Mouse (Mus musculus): Measurements from ENCODE around the gene Erich4. TPM values are rescaled to one million over a fixed set of nuclear protein-coding genes. Genes with fewer than 3 reads are reported as not detected.
A peak's percentile ranks its signal among the peaks of the same experiment; 100 is the strongest.

The Erich4 gene
- total RNA-seq (2021), result under 1 TPM in 1 of 2 experiments, not detected in 1; 0.57 TPM
- long read RNA-seq, experiment 1, result 0 reads
- long read RNA-seq, experiment 2, result 0 reads

DNA sequence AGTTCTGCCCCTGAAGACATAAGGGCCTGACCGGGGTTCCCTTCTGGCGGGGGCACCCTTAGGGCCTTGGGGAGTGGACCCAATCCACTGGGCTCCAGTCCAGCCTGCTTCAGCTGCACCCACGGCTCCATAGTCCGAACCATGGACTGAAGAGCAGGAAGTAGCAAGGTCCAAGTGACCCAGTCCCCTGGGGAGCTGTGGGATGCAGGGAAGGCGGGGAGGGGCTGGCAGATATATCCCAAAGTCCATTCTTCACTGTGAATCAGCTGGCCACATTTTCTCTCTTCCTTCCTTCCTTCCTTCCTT lies at the start of gene Erich4:
Gene Erich4 (minus strand): TSS at position 187 of the 306 bp plus-strand sequence.
- no peak for DNase-seq (ENCODE audit: low spot score in 2 of 2)

DNA sequence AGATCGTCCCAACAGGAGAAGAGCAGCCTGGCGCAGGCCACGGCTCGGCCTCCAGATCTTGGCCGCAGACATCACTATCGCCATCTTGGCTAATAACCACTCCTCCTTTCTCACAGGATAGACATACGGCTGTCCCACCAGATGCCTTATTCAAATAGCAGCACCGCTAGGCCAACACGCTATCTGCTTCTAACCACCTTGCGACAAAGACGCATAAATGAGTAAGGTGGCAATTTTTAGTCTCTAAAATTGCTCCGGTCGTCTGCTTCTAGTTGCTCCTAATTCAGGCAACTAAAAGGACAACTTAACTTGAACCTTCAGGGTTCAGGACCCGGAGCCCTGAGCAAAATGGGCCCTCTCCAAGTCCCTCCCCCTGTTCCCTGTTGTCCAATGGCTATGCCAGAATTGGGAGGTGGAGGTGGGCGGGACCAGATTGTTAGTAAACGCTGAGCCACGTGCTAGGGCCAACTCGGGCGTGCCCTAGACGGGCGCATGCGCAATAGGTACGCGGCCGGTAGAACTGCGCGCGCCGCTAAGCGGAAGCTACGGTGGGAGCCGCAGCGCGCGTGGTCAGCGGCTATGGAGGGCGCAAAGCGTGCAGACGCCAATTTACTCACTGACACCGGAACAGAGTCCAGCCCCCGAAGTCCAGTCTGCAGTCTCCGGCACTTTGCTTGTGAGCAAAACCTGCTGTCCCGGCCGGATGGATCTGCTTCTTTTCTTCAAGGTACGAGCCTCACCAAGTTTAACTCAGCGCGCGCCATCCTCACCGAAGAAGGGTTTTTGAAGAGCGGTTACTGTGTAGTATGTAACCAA lies 43.2 kb upstream of the Erich4 start, which contains the start of the genes Bckdha and Exosc5:
Gene Bckdha (minus strand): TSS at position 325 of the 816 bp plus-strand sequence.
Gene Exosc5 (plus strand): TSS at position 508 of the 816 bp plus-strand sequence.
- DNase-seq (ENCODE audit: low spot score in 2 of 2), result peak; percentile 99 to 100

DNA sequence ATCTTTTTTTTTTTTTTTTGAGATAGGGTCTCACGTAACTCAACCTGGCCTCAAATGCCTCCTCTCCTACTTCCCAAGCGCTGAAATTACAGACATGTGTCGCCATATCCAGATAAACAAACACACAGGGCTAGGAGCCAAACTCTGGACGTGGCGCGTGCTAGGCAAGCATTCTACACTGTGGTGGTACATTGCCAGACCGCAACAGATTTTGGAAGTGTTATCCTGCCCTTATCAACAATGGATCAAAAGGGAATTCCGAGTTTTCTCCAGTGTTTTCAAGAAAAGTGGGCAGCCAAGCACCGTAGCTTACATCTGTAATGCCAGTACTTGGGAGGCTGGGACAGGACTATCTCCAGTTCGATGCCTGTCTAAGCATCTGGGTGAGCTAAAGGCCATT lies 42.1 kb upstream of the Erich4 start:
- no peak for DNase-seq (ENCODE audit: low spot score in 2 of 2)

DNA sequence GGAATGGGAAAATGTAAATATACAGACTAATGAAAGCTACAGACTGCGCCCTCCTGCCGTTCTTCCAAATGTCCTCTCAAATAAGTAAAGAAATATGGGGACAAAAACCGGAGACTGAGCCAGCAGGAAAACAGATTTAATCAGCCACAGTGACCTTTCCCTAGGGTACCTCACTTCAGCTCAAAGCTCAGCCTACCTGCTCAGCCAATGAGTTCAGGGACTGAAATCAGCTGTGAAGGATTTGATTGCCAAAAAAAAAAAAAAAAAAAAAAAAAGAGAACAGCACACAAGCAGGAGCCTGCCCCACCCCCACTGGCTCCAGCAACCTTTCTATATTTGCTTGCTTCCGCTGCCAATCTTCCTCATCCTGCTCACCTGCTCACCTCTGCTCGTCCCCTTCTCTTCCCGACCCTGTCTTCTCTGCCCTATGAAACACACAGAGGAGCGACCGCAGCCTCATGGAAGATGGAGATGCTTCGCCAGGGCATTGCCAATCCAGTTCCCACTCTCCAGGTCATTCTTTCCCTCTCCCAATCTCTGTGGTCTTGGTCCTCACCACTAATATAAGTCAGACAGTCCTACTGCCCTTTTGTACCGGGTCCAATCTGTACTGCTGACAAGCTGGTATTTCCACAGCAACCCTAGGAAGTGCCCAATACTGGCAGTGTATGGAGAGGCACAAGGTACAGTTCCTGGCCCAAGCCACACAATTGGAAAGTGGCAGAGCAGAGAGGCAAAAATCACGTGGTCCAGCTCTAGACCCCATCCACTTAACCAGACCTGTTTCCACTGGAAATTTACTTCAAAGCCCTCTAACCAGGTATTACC lies 40.1 kb upstream of the Erich4 start:
- DNase-seq (ENCODE audit: low spot score in 2 of 2), result no peak

DNA sequence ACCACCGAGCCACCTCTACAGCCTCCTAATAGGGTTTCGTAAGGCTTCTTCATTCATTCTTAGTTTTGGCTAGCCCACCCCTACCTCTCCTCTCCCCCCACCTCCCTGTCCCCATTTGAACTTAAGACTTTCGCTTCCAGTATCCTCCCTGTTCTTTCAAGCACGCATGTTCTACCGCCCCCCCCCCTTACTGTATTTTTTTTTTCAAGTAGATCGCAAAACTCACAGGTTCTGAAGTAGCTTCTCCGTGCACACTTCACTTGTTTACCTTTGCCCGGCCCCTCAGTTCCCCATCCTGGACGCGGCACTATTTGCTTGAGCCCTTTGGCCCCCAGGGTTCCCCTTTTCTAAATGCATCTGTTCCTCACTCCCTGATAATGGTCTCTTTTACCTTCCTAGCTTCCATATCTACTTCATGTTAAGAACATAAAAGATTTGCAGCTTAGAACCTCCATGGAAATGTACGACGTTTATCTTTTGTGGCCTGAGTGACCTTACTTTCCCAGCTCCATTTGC lies 36.6 kb upstream of the Erich4 start:
- no peak for DNase-seq (ENCODE audit: low spot score in 2 of 2)

DNA sequence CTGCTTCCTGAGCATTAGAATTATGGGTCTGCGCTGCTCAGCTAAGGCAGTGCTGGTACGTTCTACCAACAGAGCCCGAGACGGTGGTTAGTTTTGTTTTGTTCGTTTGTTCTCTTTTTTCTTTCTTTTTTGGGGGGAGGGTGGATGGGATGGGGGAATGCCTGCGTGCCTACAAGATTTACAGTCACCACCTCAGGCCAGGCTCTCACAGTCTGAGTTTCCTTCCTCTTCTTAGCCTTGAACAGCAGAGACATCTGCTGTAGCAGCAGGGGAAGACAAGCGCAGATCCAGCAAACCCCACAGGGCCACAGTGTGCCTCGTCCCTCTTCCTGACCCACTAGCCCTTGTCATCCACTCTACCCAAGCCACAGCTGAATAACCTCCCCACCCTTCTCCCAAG lies 35.6 kb upstream of the Erich4 start:
- DNase-seq (ENCODE audit: low spot score in 2 of 2), result no peak

DNA sequence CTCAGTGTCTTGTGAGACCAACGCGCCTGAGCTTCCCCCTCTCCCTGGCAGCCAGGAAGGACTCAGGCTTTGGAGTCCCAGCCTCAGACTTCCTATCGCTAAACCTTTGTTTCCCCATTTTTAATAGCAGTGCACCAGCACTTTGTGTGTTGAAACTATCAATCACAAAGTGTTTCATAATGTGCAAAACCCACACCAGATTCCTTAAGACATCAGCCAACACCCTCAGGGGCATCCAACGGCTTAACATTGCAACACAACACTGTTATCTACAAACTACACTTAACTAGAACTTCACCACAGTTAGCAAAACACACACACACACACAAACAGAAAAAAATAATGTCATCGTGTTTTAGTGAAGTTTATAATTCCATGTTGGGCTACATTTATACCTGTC lies 34.1 kb upstream of the Erich4 start:
- DNase-seq (ENCODE audit: low spot score in 2 of 2), result no peak

DNA sequence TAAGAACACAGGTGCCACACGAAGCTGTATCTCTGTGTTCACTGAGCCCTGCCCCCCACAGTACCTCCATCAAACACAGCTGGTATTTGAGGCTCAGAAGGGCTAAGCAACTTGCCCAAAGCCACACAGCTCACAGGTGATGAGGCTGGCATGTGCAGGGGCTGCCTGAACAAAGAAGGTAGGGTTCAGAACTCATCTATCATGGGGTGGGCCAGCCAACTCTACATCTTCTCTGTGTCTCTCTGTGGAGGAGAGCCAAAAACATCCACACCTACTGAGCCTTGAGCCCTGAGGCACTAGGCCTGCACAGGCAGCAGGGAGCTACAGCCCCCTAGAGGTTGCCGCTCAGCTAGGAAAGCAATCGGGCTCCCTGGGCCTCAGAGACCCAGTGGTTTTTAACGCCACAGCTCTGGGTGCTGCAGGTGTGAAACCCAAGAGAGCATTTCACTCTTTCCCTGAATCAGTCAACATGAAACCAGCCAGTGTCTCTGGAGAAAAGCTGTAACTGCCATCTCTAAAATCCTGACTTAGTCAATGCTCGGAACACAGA lies 32.0 kb upstream of the Erich4 start:
- DNase-seq (ENCODE audit: low spot score in 2 of 2), result no peak

DNA sequence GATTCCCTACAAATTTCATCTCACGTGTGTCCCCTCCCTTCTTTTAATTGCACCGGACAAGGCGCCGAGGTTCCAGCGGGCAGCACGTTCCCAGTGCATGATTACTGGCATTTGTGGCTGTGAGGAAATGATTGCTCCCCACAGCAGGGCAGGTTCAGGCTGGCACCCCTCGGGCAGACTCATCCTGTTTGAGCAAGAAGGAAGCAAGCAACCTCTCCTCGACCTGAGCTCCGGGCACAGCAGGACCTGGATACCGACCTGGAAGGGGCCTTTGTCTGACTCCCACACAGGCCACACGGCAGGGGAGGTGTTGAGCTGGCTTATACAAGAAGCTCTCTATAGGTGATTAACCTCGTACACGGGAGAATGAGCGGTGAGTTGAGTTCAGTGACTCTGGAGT lies 29.4 kb upstream of the Erich4 start:
- DNase-seq (ENCODE audit: low spot score in 2 of 2), result no peak

DNA sequence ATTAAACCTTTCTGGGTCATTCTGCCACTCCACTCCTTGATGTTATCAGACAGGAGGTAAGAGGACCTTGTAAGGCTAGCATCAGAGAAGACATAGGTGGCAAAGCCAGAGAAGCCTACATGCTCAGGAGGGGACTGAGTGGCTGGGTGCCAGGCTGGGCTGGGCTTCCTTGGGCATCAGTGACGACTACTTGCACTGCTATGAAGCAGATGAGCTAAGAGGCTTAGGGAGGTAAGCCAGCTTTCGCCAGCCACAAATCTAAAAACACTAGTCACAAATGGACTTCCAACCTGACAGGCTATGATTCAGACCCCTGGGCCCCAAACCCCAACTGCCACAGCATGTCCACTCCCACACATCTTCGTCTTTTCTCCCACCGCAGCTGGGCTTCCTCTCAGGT lies 28.9 kb upstream of the Erich4 start:
- no peak for DNase-seq (ENCODE audit: low spot score in 2 of 2)

DNA sequence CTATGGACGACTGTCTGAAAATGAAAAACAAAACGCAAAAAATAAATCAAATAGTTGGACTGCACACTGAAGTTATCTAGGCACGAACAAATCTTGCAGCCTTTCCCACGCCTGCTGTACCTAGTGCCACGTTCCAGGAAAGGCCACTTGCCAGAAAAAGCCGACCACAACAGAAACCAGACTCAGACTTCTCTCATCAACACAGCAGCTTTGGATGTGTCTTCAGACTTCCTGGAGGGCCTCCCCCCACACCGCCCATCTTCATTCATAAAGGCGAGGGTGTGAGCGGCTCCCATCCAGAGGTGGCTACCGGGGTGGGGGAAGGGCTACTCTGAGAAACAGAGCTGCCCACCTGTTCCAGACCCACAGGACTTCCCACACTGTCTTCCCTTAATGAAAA lies 28.4 kb upstream of the Erich4 start:
- no peak for DNase-seq (ENCODE audit: low spot score in 2 of 2)

DNA sequence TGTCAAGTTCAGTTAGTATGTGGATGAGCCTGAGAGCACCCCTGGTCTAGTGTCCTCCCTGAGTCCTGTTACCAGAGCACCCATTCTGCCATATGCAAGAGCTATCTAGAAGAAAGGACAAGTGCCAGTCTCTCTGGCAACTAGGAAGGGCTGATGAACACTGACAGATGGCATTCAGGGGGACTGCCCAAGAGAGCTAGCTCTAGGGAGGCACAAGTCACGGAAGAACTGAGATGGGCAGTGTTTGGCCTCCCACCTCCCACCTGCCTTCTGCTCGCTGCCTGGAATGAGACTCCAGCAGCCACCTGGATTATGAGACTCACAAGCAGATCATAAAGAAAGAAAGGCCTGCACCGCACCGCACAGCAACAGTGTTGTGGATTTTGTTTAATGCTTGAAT lies 24.1 kb upstream of the Erich4 start:
- no peak for DNase-seq (ENCODE audit: low spot score in 2 of 2)

DNA sequence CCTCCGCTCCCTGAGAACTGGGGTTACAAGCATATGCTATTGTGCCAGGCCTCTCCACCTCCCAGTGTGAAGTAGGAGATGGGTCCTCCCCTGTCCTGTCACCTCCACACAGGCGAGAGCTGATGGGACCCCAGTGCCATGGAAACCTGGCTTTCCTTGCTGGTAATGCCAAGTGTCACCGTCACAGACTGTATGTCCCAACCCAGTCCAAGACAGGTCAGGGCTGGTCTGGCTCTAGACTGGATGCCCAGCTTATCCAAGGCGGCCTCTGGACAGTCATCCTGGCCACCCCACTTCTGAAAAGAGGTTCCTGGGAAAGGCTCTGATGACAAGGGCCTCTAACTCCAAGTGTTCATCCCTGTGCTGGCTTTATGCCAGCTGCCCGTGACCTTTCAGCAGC lies 21.4 kb upstream of the Erich4 start:
- DNase-seq (ENCODE audit: low spot score in 2 of 2), result no peak

DNA sequence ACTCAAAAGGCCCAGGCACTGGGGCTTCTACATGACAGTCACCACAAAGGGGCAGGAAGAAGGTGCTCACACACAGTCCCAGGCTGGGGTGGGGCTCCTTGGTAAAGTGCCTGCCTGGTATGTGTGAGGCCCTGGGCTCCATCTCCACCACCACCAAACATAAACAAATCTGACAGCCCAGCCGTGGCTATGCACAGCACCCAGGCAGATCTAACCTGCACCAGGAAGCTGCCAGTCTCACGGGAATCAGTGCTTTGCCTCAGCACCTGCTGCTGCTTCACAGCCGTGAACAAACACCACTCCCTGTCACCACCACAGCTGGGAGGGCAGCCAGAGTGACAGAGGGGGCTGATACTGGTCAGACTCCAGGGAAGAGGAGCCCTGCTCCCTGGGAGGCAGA lies 20.7 kb upstream of the Erich4 start:
- DNase-seq (ENCODE audit: low spot score in 2 of 2), result no peak

DNA sequence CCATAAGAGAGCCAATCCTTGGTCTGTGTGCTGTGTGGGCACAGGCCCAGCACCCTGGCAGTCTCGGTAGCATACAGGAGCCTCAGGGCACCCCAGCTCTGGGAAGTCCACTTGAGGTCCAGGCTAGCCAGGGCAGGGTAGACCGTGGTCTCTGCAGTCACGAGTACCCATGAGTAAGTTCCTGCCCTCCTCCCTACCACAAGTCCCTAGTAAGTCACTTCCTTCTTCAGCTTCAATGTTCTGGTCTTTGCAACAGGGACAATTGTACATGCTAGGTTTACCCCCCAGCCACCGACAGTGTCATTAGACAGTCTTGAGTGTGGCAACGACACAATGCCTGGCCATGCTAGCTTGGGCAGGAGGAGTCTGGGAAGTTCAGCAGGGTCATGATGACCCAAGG lies 17.0 kb upstream of the Erich4 start:
- no peak for DNase-seq (ENCODE audit: low spot score in 2 of 2)

DNA sequence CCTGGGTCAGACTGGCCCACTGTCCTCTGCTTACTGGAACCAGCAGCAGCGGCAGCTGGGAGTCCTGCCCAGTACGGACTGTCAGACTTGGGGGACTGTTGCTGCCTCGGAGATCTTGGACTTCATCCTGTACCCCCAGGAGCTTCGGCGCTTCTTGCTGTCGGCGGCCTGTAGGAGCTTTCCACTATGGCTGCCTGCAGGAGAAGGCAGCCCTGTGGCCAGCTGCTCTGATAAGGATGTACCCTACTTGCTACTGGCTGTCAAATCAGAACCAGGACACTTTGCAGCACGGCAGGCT lies 12.6 kb upstream of the Erich4 start:
- no peak for DNase-seq (ENCODE audit: low spot score in 2 of 2)

DNA sequence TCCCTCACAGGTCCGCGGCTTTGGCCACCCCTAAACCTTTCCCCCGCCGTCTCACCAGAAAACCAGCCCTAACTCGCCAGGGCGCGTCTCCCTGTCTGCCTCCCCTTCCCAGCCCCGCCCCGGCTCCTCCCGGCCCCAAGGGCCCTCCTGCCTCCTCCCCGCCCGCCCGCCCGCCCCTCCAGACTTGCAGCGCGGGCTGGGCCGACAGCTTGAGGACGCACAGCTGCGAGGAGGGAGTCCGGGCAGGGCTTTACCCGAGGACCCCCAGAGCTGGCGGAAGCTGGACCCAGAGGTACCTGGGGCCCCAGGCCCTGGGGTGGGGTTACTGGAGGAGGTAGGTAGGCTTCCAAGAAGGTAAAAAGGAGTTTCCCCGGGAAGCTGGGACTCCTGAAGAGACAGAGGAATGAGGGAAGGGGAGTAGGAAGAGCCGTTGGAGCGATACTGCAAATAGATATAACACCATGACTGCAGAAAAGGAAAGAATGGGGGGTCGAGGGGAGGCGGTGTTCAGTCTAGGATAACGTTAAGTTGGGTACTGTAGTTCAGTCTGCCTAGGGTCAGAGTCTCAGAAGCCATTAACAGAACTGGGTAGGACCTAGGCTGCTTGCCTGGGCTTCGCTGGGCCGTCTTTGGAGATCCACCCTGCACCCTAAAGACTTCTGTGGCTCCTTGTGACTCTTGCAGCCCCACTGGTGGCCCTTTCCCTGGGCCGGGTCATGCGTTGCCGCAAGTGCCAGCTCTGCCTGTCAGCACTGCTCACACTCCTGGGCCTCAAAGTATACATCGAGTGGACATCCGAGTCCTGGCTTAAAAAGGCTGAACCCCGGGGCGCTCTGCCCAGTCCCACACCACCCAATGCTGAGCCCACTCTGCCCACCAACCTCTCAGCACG lies 12.0 kb upstream of the Erich4 start:
- no peak for DNase-seq (ENCODE audit: low spot score in 2 of 2)

DNA sequence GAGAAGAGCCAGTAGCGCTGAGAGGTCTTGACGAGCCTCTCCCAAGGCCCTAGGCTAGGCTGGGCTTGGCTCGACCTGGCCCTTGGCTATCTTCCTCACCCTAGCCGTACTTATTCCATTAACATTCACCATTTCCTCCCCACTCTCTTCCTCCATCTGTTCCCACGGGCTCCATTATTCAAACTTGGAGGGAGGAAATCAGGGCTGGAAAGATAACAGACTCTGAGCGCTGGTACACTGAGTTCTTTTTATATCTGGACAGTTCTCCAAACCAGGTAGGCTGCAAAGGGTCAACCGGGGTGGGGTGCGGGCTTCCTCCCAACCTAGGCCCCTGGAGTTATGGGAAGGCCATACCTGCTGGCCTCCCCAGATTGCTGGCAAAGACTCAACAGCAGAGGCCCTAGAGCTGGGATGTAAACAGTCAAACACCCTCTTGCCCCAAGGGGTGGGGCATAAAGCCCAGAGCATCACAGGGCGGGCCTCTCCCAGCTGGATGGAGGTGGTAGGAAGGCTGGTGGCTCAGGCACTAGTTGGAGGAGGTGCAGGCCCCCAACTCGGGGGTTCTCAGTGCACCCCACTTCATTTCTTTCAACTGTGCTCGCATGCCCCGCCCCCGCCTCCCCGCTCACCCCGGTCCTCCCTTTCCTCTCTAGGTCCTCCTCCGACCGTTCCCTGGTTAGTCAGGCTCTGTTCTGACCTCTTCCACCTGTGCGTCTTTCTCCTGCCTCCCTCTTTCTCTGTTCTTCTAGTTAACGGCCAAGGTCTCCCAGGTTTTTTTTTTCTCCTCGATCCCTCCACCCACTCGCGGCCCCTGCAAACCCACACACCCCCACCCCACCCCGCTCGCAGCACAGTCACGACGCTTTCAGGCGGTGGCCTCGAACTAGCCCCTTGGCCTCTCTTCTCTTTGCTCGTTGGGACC lies 11.1 kb upstream of the Erich4 start, which contains the start of gene B3gnt8:
Gene B3gnt8 (plus strand): TSS at position 146 of the 922 bp plus-strand sequence.
- DNase-seq (ENCODE audit: low spot score in 2 of 2), result no peak

DNA sequence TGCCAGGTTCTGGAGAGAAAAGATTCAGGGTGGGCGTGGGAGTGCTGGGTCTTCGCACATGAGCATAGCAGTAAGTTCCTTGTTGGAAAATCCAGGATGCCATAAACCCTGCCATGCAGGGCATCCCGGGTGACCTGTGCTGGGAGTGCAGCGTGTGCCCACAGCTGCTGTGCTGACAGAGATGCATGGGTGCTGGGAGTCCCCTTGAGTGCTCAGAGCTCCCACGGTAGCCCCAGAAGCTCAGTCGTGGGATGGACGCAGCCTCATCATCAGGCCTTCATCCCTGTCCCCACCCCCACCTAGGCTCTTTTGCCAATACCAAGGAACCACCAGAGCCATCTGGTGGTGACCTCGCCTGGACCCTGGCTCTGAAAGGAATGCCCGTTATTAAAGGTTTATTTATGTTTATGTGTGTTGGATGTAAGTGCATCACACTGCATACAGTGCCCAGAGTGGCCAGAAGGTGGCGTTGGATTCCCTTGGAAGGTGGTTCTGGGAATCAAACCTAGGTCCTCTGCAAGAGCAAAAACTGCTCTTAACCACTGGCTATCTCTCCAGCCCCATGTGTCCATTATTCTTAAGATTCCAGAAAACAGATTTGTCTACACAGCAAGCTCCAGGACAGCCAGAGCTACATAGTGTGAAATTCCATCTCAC lies 10.0 kb upstream of the Erich4 start:
- no peak for DNase-seq (ENCODE audit: low spot score in 2 of 2)

Measured in layer of hippocampus, postnatal 14 days (tissue).